Mouse (Mus musculus) cerebellum, adult 11 months (tissue): ENCODE measurements at regions not wholly inside any gene's neighbourhood (a gene's known extent, or its start where the extent isn't known, plus 50 kb on each side); places are given as distances from the start of the nearest gene placed in this dataset.

ENCODE experiments used
- DNase-seq: peaks from one replicate; pipeline ENCODE4 v3.0.0; 2022

- DNase-seq: no peak
Observed at GRCm38 (mm10) chr5:45007930-45008329, 208.4 kb upstream of the Ldb2 start.

GRCm38 (mm10) chr5:45000996-45001395, 201.5 kb upstream of the Ldb2 start:
- no peak for DNase-seq

GRCm38 (mm10) chr5:44999032-44999431, 199.6 kb upstream of the Ldb2 start:
- DNase-seq: no peak

- no peak for DNase-seq
Observed at GRCm38 (mm10) chr5:44975456-44976195, 176.1 kb upstream of the Ldb2 start.

- no peak for DNase-seq
Observed at GRCm38 (mm10) chr5:44943023-44943921, 143.8 kb upstream of the Ldb2 start.

GRCm38 (mm10) chr5:44942575-44942974, 143.1 kb upstream of the Ldb2 start:
- no peak for DNase-seq

GRCm38 (mm10) chr5:44925476-44925875, 126.0 kb upstream of the Ldb2 start:
- DNase-seq: no peak

- DNase-seq: no peak
Observed at GRCm38 (mm10) chr5:44922129-44922775, 122.8 kb upstream of the Ldb2 start.

GRCm38 (mm10) chr5:44917816-44918213, 118.3 kb upstream of the Ldb2 start:
- DNase-seq: no peak

- DNase-seq: no peak
Observed at GRCm38 (mm10) chr5:44917173-44917815, 117.8 kb upstream of the Ldb2 start.

- no peak for DNase-seq
Observed at GRCm38 (mm10) chr5:44902541-44902940, 103.1 kb upstream of the Ldb2 start.

- no peak for DNase-seq
Observed at GRCm38 (mm10) chr5:44886566-44887070, 87.1 kb upstream of the Ldb2 start.

GRCm38 (mm10) chr5:44876946-44877345, 77.5 kb upstream of the Ldb2 start:
- DNase-seq: peak; percentile 2

- DNase-seq: no peak
Observed at GRCm38 (mm10) chr5:44872243-44872642, 72.8 kb upstream of the Ldb2 start.

- DNase-seq: no peak
Observed at GRCm38 (mm10) chr5:44863887-44864286, 64.4 kb upstream of the Ldb2 start.

GRCm38 (mm10) chr5:44863349-44863748, 63.9 kb upstream of the Ldb2 start:
- no peak for DNase-seq

- no peak for DNase-seq
Observed at GRCm38 (mm10) chr5:44854189-44854588, 54.7 kb upstream of the Ldb2 start.
